Mouse (Mus musculus) adrenal gland, adult 18-20 months (tissue): ENCODE data around the gene Samd4. TPM values are rescaled to one million over a fixed set of nuclear protein-coding genes. Genes with fewer than 3 reads are reported as not detected.
A peak's percentile ranks its signal among the peaks of the same experiment; 100 is the strongest.

Experiments
- DNase-seq, 2 experiments: peaks; one replicate each; pipeline ENCODE4 v3.0.0; 2021 to 2022; ENCODE audit warnings: low spot score in 2 of 2
- total RNA-seq, 2 experiments: library from RNA; stranded (reverse); gene quantifications; 1 replicate in 1 of 2; 2 replicates in 1 of 2; pipeline ENCODE4 v1.2.3; 2021

Samd4 gene
- total RNA-seq, 2 experiments from 2014 or later, result 18.5 to 22.4 TPM

GRCm38 (mm10) chr14:47058969-47059368 lies 176.3 kb downstream of the Samd4 start:
- no peak for DNase-seq

- DNase-seq, result no peak
These were observed 182.4 kb downstream of the Samd4 start for GRCm38 (mm10) chr14:47065067-47065466.

GRCm38 (mm10) chr14:47066901-47067300 lies 184.2 kb downstream of the Samd4 start:
- no peak for DNase-seq

- peak; percentile 25 to 47 for DNase-seq
These were observed 191.5 kb downstream of the Samd4 start for GRCm38 (mm10) chr14:47074045-47074666.

- no peak for DNase-seq
These were observed 192.5 kb downstream of the Samd4 start for GRCm38 (mm10) chr14:47075010-47075677.

GRCm38 (mm10) chr14:47075856-47076255 lies 193.2 kb downstream of the Samd4 start:
- no peak for DNase-seq

- DNase-seq, result no peak
These were observed 194.4 kb downstream of the Samd4 start for GRCm38 (mm10) chr14:47076956-47077575.

GRCm38 (mm10) chr14:47077576-47077970 lies 194.9 kb downstream of the Samd4 start:
- DNase-seq, result no peak

GRCm38 (mm10) chr14:47079911-47080310 lies 197.3 kb downstream of the Samd4 start:
- DNase-seq, result no peak

GRCm38 (mm10) chr14:47083311-47083710 lies 200.7 kb downstream of the Samd4 start:
- DNase-seq, result no peak

GRCm38 (mm10) chr14:47083838-47084237 lies 201.2 kb downstream of the Samd4 start:
- no peak for DNase-seq

GRCm38 (mm10) chr14:47084686-47085085 lies 202.0 kb downstream of the Samd4 start:
- no peak for DNase-seq

- no peak for DNase-seq
These were observed 203.5 kb downstream of the Samd4 start for GRCm38 (mm10) chr14:47086123-47086522.

GRCm38 (mm10) chr14:47086743-47087142 lies 204.1 kb downstream of the Samd4 start:
- peak; percentile 56 for DNase-seq

- DNase-seq, result peak; percentile 73 to 78
These were observed 204.5 kb downstream of the Samd4 start for GRCm38 (mm10) chr14:47087182-47087581.

GRCm38 (mm10) chr14:47087669-47088250 lies 205.1 kb downstream of the Samd4 start:
- DNase-seq, result no peak

GRCm38 (mm10) chr14:47088339-47088738 lies 205.7 kb downstream of the Samd4 start:
- no peak for DNase-seq

- no peak for DNase-seq
These were observed 206.5 kb downstream of the Samd4 start for GRCm38 (mm10) chr14:47089153-47089552.

GRCm38 (mm10) chr14:47091908-47092307 lies 209.3 kb downstream of the Samd4 start:
- DNase-seq, result no peak

- DNase-seq, result no peak
These were observed 210.7 kb downstream of the Samd4 start for GRCm38 (mm10) chr14:47093355-47093792.

- no peak for DNase-seq
These were observed 212.4 kb downstream of the Samd4 start for GRCm38 (mm10) chr14:47095036-47095435.

GRCm38 (mm10) chr14:47096357-47096756 lies 213.7 kb downstream of the Samd4 start:
- DNase-seq, result no peak
